8 mouse cellular contexts compared by ENCODE assay signal in genomic region chr17:55958918-55959728, GRCm38 (mm10). TPM values are rescaled to one million over a fixed set of nuclear protein-coding genes. Genes with fewer than 3 reads are reported as not detected.
DNase-seq lines count a peak whose midpoint lies in the region; ATAC-seq and TF ChIP-seq lines count a peak whose summit lies in the region.

Gene Yju2, plus strand, starts transcription at chr17:55959099.

- intact Hi-C loops in heart, postnatal 25 days (cut with DNase I): loop anchor here (1.0 to 5.0 kb wide), 4 partner anchors 51 to 298 kb away; partner anchors contain the start of gene Fem1a

- no peak for TF ChIP-seq CTCF in lung, adult 2 months (IDR thresholded peaks at IDR 0.05; ENCODE audit: insufficient read depth, low read length)

- peak within 1 kb of the TSS; percentile 93 for H3K27ac ChIP-seq in ES-E14 (ENCODE audit: insufficient read depth, low read depth, low read length, poor library complexity, severe bottlenecking)
- peak within 1 kb of the TSS; percentile 97 for H3K27ac ChIP-seq in forebrain, embryonic 15.5 days (replicated peaks)

- peaks cover 4 to 16% of the 10 kb centered on the region in 2 experiments; a peak in 3 of 4 replicates for H3K4me1 ChIP-seq in ES-E14 (ENCODE audit: control insufficient read depth in 2 of 2, insufficient read depth in 2 of 2, low read length in 2 of 2, poor library complexity in 1 of 2)
- H3K4me1 ChIP-seq in forebrain, embryonic 15.5 days: peaks cover 40% of the 10 kb centered on the region
- peaks cover 2% of the 10 kb centered on the region; the same call in 1 of the 2 replicates for H3K4me1 ChIP-seq in lung, adult 2 months (ENCODE audit: control insufficient read depth, insufficient read depth, low read length)

- DNase-seq in ES-E14 (ENCODE audit: low read depth, low spot score): peak; percentile 97
- DNase-seq in cerebellum, adult 11-12 months: peak; percentile 94
- peak; percentile 90 for DNase-seq in heart, postnatal 25 days (ENCODE audit: low spot score)
- peak; percentile 92 to 97 for DNase-seq in layer of hippocampus, adult 18-20 months (ENCODE audit: low spot score in 2 of 2)
- DNase-seq in lung, adult 2 months: peak; percentile 93
- DNase-seq in thymus, adult 18-20 months: peak; percentile 73 to 89

- H3K4me2 ChIP-seq in forebrain, embryonic 15.5 days (replicated peaks): peak within 1 kb of the TSS; percentile 66

- ATAC-seq in forebrain, embryonic 15.5 days (replicated peaks): peak; percentile 93
- ATAC-seq in neutrophil, adult 5-6 weeks (ENCODE audit: extremely low read depth, insufficient number of reproducible peaks, low FRiP score, poor library complexity, severe bottlenecking): peak; percentile 87

- H3K9me3 ChIP-seq in ES-E14 (ENCODE audit: control insufficient read depth, insufficient read depth, low read depth, low read length): no peaks in the 10 kb centered on the region
- H3K9me3 ChIP-seq in forebrain, embryonic 15.5 days: no peaks in the 10 kb centered on the region

- H3K27me3 ChIP-seq in forebrain, embryonic 15.5 days: 0 out of 2 replicates have a peak, but pooled peaks cover 2% of the 10 kb centered on the region

- in situ Hi-C loops in ES-E14 (cut with MboI; ENCODE audit: low sequenced_read_pairs in 2 of 2, unreplicated experiment in 2 of 2): no loop called here

- peak; percentile 85; the same call in 1 of the 2 replicates for TF ChIP-seq POLR2A in lung, adult 2 months (IDR thresholded peaks at IDR 0.05; ENCODE audit: borderline replicate concordance, extremely low read depth, low read depth, low read length)

- peak within 1 kb of the TSS; percentile 94 for H3K9ac ChIP-seq in ES-E14 (ENCODE audit: insufficient read depth, low read depth, low read length, poor library complexity, severe bottlenecking)
- H3K9ac ChIP-seq in forebrain, embryonic 15.5 days (replicated peaks): peak within 1 kb of the TSS; percentile 54

- peak within 1 kb of the TSS; percentile 81 to 98 for H3K4me3 ChIP-seq in ES-E14 (ENCODE audit: insufficient read depth in 1 of 2, low read depth in 1 of 2, low read length in 2 of 2, poor library complexity in 1 of 2, severe bottlenecking in 1 of 2)
- peak within 1 kb of the TSS; percentile 55 for H3K4me3 ChIP-seq in forebrain, embryonic 15.5 days
- peak within 1 kb of the TSS; percentile 69 for H3K4me3 ChIP-seq in lung, adult 2 months (replicated peaks; ENCODE audit: extremely low read depth, low read depth, low read length)

- under 1% methylated on average over 46 of the region's 46 CpGs for WGBS in forebrain, embryonic 15.5 days
- WGBS in lung, adult 2 months: under 1% methylated on average over 46 of the region's 46 CpGs

- H3K36me3 ChIP-seq in ES-E14 (ENCODE audit: control insufficient read depth, insufficient read depth, low read length, poor library complexity, severe bottlenecking): peaks cover 11% of the 10 kb centered on the region
- H3K36me3 ChIP-seq in forebrain, embryonic 15.5 days: peaks cover 8% of the 10 kb centered on the region; the same call in 1 of the 2 replicates

TF ChIP-seq in ES-E14, 5 proteins besides CTCF, POLR2A, EP300 and RAD21:
- TF ChIP-seq ZC3H11A (IDR thresholded peaks at IDR 0.05; ENCODE audit: borderline replicate concordance, low read depth, low read length) (no peak), CHD2 (IDR thresholded peaks at IDR 0.05; ENCODE audit: low read depth, low read length) (peak; percentile 89), ZNF384 (IDR thresholded peaks at IDR 0.05; ENCODE audit: low read depth, low read length) (peak; percentile 53; the same call in 1 of the 2 replicates), HCFC1 (IDR thresholded peaks at IDR 0.05; ENCODE audit: borderline replicate concordance, insufficient read depth, low read length) (peak; percentile 86), MAFK (IDR thresholded peaks at IDR 0.05; ENCODE audit: insufficient read depth, low read depth, low read length) (no peak)

RNA-seq across cellular contexts. Expression of gene Yju2, which starts in this region (rescaled TPM):
- 14.0 and 14.7 TPM in 2 replicates for total RNA-seq in ES-E14 (2012; rRNA removed)
- polyA plus RNA-seq in forebrain, embryonic 15.5 days (2015; fragmentation: Nextera tagmentation; extraction: Ambion mirVana): 25.2 and 27.8 TPM in 2 replicates
- 1 to 10 TPM; 9.6 to 9.7 TPM for total RNA-seq in heart, postnatal 25 days (2021)
- total RNA-seq in layer of hippocampus, adult 18-20 months (2021): 10 to 100 TPM; 16.9 to 17.5 TPM
- polyA plus RNA-seq in lung, adult 2 months (2012; rRNA removed): 8.8 and 9.5 TPM in 2 replicates
- total RNA-seq in neutrophil, adult 5-6 weeks (2017): 19.8 and 20.5 TPM in 2 replicates

Comparison
In these comparisons a context has a peak if more than half of its experiments do, and no peak if none do; other contexts are left out.
1. Peak in every context shown above with its lines: DNase-seq, ATAC-seq, H3K4me3 ChIP-seq and H3K27ac ChIP-seq.